Mouse (Mus musculus) midbrain, embryonic 13.5 days (tissue): ENCODE results near the gene Rnf32. TPM values are rescaled to one million over a fixed set of nuclear protein-coding genes. Genes with fewer than 3 reads are reported as not detected.
A peak's percentile ranks its signal among the peaks of the same experiment; 100 is the strongest.

Experiments used
- ATAC-seq: fragments of 200-750 bp; cut with Nextera tagmentation; 2 replicates; pipeline ENCODE4 v1.8.0; 2017; ENCODE audit warnings: mild to moderate bottlenecking, moderate TSS enrichment, moderate library complexity
- H3K27ac ChIP-seq: fragments of 300-500 bp; sonication (generic); 2 replicates; pipeline ENCODE4 v1.5.1; 2015; ENCODE audit warnings: inconsistent platforms, mild to moderate bottlenecking, moderate library complexity
- H3K27me3 ChIP-seq: fragments of 300-500 bp; sonication (generic); 2 replicates; pipeline ENCODE4 v1.6.1; 2015; ENCODE audit warnings: mild to moderate bottlenecking, inconsistent platforms
- H3K36me3 ChIP-seq: fragments of 300-500 bp; sonication (generic); 2 replicates; pipeline ENCODE4 v1.6.1; 2015; ENCODE audit warnings: mild to moderate bottlenecking, inconsistent platforms
- H3K4me1 ChIP-seq: fragments of 300-500 bp; sonication (generic); replicated peaks from 2 replicates; pipeline ENCODE4 v1.6.1; 2015; ENCODE audit warnings: inconsistent platforms
- H3K4me2 ChIP-seq: fragments of 300-500 bp; sonication (generic); replicated peaks from 2 replicates; pipeline ENCODE4 v1.6.1; 2015; ENCODE audit warnings: moderate library complexity, mild to moderate bottlenecking, inconsistent platforms
- H3K4me3 ChIP-seq: fragments of 300-500 bp; sonication (generic); replicated peaks from 2 replicates; pipeline ENCODE4 v1.5.1; 2015; ENCODE audit warnings: mild to moderate bottlenecking, inconsistent platforms
- H3K9ac ChIP-seq: fragments of 300-500 bp; sonication (generic); replicated peaks from 2 replicates; pipeline ENCODE4 v1.6.1; 2015; ENCODE audit warnings: mild to moderate bottlenecking, inconsistent platforms
- H3K9me3 ChIP-seq: fragments of 300-500 bp; sonication (generic); 2 replicates; pipeline ENCODE4 v1.6.1; 2016; ENCODE audit warnings: mild to moderate bottlenecking, inconsistent platforms
- WGBS: fragments of 180-500 bp; shearing (Covaris S2); methylation state at CpG from one replicate; pipeline ENCODE4 v1.1.7; 2015; 5-methylcytosine and 5-hydroxymethylcytosine counted together
- polyA plus RNA-seq: library from polyadenylated mRNA; unstranded; fragments of >200 nt; fragmentation: Nextera tagmentation; extraction: Ambion mirVana; gene quantifications from 2 replicates; pipeline ENCODE4 v1.2.1, GENCODE M21; 2015

Gene Rnf32
- 14.8 and 15.1 TPM in 2 replicates for polyA plus RNA-seq

DNA sequence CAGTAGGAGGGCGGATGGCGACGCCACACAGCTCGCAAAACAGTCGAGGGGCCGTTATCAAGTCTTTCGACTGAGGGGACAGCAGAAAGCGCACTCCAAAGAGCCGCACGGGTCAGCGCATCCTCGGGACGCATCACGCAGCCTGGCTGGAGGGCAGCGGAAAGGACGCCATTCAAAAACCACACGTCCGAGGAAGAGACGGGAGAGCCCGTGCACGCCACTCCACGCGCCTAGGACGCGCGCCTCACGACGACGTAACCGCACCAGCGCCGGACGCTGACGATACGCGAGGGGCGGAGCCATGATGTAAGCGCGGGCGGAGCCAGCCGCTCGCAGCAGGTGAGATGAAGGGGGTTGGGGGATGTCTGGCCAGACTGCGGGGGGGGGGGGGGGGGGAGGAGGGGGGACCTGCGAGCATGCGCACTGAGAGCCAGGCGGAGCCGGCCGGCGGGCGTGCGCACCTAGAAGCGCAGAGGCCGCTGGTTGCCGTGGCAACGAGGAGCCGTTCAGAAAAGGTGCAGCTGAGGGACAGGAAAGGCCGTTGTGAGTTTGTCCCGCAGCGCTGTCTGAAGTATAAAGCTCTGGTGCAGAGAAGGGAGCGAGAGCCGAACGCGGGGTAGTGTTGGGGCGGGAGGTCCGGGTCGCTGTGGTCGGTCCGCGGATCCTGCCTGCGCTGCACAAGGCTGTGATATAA, at the start of gene Rnf32:
TSS of gene Rnf32 (plus strand) at position 423 of the 694 bp plus-strand sequence.
- Histone ChIP-seq H3K4me1 (peaks cover 11% of the 10 kb centered on the region), H3K36me3 (no peaks in the 10 kb centered on the region), H3K9ac (peak within 1 kb of the TSS; percentile 73), H3K4me3 (peak within 1 kb of the TSS; percentile 58), H3K27me3 (0 out of 2 replicates have a peak, but pooled peaks cover 5% of the 10 kb centered on the region), H3K27ac (peak within 1 kb of the TSS; percentile 83), H3K4me2 (peak within 1 kb of the TSS; percentile 69), H3K9me3 (no peaks in the 10 kb centered on the region)
- ATAC-seq, result peak; percentile 97
- under 1% methylated on average over 67 of the region's 70 CpGs for WGBS

DNA sequence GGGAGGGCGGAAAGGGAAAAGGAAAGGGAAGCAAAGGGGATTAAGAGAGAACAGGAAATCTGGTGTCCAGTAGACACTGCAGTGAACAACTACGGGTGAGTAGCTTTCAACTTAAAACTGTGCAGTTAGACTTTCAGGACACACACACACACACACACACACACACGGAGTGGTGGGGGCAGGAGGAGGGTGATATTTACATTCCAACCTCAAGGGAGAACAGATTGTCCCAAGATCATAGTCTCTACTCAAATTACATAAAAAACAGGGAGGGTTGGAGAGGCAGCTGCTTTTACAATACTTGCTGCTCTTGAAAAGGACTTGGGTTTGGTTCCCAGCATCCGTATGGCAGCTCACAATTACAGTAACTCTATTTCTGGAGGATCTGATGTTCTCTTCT, 45.6 kb upstream of the Rnf32 start:
- H3K9ac ChIP-seq, result no peak overlapping the region
- H3K4me1 ChIP-seq, result no peaks in the 10 kb centered on the region
- no peak overlapping the region for H3K4me3 ChIP-seq
- H3K27ac ChIP-seq, result no peak overlapping the region
- H3K27me3 ChIP-seq, result no peaks in the 10 kb centered on the region
- ATAC-seq, result no peak
- 61% methylated on average over 4 of the region's 4 CpGs for WGBS
- no peaks in the 10 kb centered on the region for H3K9me3 ChIP-seq
- H3K4me2 ChIP-seq, result no peak overlapping the region
- H3K36me3 ChIP-seq, result no peaks in the 10 kb centered on the region

DNA sequence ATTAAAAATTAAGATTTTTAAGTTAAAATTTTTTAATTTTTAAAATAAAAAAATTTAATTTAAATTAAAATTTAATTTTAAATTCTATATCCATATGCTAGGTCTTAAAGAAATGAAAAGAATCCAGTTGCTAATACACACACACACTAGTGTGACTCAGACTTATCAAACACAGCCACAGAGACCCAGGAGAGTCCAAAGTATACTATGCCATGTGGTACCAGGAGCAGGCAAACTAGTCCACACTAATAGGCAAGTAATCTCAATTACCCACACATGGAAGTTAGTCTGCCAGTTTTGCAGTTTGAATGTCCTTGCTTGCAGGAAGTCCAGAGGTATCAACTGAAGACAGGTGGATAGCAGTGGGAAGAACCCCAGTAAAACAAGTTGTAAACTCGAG, 35.9 kb upstream of the Rnf32 start:
- ATAC-seq, result no peak
- no peak overlapping the region for H3K4me2 ChIP-seq
- H3K9ac ChIP-seq, result no peak overlapping the region
- WGBS, result 35% methylated on average over 1 of the region's 1 CpGs
- H3K36me3 ChIP-seq, result no peaks in the 10 kb centered on the region
- no peaks in the 10 kb centered on the region for H3K27me3 ChIP-seq
- H3K4me1 ChIP-seq, result no peaks in the 10 kb centered on the region
- H3K4me3 ChIP-seq, result no peak overlapping the region
- H3K9me3 ChIP-seq, result no peaks in the 10 kb centered on the region
- no peak overlapping the region for H3K27ac ChIP-seq

DNA sequence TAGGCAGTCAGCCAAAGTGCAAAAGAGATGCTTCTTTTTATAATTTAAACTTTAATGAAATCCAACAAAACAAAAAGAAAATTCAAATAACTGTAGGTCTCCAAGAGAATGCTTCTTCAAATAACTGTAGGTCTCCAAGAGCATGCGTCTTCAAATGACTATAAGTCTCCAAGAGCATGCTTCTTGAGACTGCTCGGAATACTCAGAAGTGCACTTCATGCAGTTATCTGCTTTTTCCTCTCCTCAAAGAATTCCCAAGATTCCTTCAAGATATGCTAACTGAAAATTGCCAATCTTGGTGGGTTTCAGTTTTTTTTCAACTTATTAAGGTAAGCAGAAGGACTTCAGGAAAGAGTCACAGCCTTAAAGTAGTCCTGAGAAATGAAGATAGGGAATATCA, 28.8 kb upstream of the Rnf32 start:
- Histone ChIP-seq H3K4me3 (no peak overlapping the region), H3K27ac (no peak overlapping the region), H3K9me3 (no peaks in the 10 kb centered on the region), H3K27me3 (no peaks in the 10 kb centered on the region), H3K4me2 (no peak overlapping the region), H3K4me1 (peaks cover 7% of the 10 kb centered on the region), H3K36me3 (no peaks in the 10 kb centered on the region), H3K9ac (no peak overlapping the region)
- no peak for ATAC-seq
- 95% methylated on average over 2 of the region's 2 CpGs for WGBS

DNA sequence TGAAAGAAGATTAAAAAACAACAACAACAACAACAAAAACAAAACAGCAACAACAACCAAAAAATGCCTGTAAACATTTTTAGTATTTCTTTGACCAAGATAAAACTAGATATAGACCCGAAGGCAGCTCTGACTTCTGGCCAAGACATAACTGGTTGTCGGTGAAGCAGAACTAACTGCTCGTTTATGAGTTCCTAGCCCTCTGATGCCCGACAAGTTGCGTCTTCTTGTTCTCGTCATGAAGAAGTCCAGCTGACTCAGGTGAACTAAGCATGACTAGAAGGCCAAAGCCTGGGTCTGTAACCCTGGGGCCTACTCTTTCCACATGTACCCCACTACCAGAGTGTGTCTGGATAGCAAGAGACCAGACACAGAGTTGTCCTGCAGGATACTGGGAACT, 25.6 kb upstream of the Rnf32 start:
- ATAC-seq, result no peak
- H3K27ac ChIP-seq, result no peak overlapping the region
- no peak overlapping the region for H3K4me3 ChIP-seq
- H3K4me1 ChIP-seq, result peaks cover 7% of the 10 kb centered on the region
- no peak overlapping the region for H3K4me2 ChIP-seq
- H3K9me3 ChIP-seq, result no peaks in the 10 kb centered on the region
- 79% methylated on average over 6 of the region's 6 CpGs for WGBS
- no peaks in the 10 kb centered on the region for H3K27me3 ChIP-seq
- H3K9ac ChIP-seq, result no peak overlapping the region
- H3K36me3 ChIP-seq, result no peaks in the 10 kb centered on the region

DNA sequence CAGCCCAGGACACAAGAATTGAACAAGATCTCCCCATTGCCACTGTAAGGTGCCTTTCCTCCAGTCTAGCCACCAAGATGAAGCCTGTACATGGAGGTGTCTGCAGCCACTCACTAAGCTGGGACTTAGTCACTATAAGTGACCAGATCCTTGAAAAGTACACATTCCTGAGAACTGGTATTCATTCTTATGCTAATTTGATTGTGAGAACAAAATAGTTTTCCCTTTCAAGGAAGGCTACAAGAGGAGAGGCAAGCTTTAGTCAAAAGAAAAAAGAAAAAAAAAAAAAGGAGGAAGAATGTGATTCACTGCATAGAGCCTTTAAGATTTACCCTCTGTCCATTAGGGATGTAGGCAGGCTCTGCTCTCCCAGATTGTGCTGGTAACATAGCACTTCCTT, 24.6 kb upstream of the Rnf32 start:
- no peak overlapping the region for H3K4me2 ChIP-seq
- H3K4me3 ChIP-seq, result no peak overlapping the region
- no peak overlapping the region for H3K27ac ChIP-seq
- peaks cover 7% of the 10 kb centered on the region for H3K4me1 ChIP-seq
- H3K9ac ChIP-seq, result no peak overlapping the region
- H3K36me3 ChIP-seq, result no peaks in the 10 kb centered on the region
- ATAC-seq, result no peak
- H3K9me3 ChIP-seq, result no peaks in the 10 kb centered on the region
- no peaks in the 10 kb centered on the region for H3K27me3 ChIP-seq

DNA sequence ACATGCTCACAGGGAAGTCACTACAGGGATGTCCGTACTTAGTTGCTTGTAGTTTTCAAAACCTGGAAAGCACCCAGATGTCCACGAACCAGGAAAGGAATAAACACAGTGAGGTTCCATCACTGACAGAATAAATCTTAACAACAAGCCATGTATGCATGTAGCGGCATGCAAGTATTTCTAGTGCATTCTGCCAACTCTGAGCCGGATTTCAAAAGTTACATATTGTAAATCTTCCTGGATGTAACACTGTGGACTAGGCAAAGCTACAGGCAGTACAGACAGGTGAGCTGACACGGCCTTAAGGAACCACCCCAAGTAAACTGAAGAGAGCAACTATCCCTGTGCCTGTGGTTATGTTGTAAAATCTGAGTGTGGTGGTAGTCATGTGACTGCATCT, 9.0 kb upstream of the Rnf32 start:
- no peak overlapping the region for H3K4me2 ChIP-seq
- H3K9ac ChIP-seq, result no peak overlapping the region
- no peaks in the 10 kb centered on the region for H3K9me3 ChIP-seq
- ATAC-seq, result no peak
- 87% methylated on average over 5 of the region's 5 CpGs for WGBS
- H3K27ac ChIP-seq, result no peak overlapping the region
- H3K4me3 ChIP-seq, result no peak overlapping the region
- H3K27me3 ChIP-seq, result no peaks in the 10 kb centered on the region
- no peaks in the 10 kb centered on the region for H3K36me3 ChIP-seq
- no peaks in the 10 kb centered on the region for H3K4me1 ChIP-seq

DNA sequence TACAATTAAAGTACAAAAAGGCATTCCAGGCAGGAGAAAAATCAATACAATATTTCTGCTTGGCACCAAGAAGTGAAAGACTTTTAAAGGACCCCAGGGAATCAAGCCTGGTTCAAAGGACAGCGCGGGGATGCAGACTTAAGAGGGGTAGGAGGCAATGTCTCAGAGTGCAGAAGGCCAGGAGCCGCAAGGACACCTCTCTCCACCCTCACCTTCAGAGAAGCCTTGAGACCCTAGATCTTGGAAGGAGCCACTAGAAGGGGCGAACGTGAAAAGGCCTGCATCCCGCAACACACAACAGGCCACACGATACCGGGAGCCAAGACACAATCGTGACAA, 592 bp upstream of the Rnf32 start:
- Histone ChIP-seq H3K4me2 (peak overlapping the region; percentile 69), H3K36me3 (no peaks in the 10 kb centered on the region), H3K9ac (peak overlapping the region; percentile 73), H3K9me3 (no peaks in the 10 kb centered on the region), H3K27ac (peak overlapping the region; percentile 83), H3K4me3 (peak overlapping the region; percentile 58), H3K4me1 (peaks cover 11% of the 10 kb centered on the region), H3K27me3 (0 out of 2 replicates have a peak, but pooled peaks cover 5% of the 10 kb centered on the region)
- ATAC-seq, result no peak
- WGBS, result 2% methylated on average over 9 of the region's 9 CpGs

DNA sequence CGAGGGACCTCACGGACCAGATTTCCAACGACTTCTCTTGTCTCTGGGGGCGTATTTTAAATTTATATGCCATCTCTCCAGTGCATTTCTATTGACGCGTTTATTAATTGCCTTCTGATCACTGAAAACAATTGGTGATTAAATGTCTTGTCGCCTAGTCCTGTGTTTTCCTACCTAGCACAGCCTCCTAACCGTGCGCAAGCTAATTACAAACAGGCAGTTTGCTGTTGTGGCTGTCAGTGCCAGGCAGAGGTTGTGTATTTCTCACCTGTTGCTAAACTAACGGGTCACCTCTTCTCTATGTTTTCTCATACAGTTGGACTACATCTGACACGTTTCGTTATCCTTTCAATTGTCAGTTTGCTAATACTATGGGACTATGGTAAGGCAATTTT, 469 bp downstream of the Rnf32 start:
- 8% methylated on average over 12 of the region's 12 CpGs for WGBS
- Histone ChIP-seq H3K27me3 (0 out of 2 replicates have a peak, but pooled peaks cover 5% of the 10 kb centered on the region), H3K9ac (peak overlapping the region; percentile 66), H3K9me3 (no peaks in the 10 kb centered on the region), H3K27ac (peak overlapping the region; percentile 68), H3K4me3 (peak overlapping the region; percentile 58), H3K4me2 (peak overlapping the region; percentile 69), H3K36me3 (no peaks in the 10 kb centered on the region), H3K4me1 (peaks cover 11% of the 10 kb centered on the region)
- ATAC-seq, result peak; percentile 65

DNA sequence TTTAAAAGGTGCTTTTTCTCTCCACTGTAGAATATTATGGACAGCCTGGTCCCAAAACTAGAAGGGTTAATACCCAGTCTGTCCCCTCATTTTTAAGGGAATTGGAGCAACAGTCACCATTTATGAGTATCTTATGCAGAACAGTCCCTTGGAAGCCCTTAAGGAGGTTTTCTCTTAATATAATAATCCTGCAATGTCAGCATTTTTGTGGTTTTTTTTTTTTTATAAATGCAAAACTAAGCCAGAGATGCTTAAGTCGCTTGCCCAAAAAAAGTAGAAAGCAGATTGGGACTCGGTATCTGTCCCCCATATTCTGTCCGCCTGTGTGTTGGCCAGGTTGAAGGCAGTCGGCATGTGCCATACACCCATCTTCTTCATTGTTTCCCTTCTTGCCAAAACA, 1.4 kb downstream of the Rnf32 start:
- Histone ChIP-seq H3K36me3 (no peaks in the 10 kb centered on the region), H3K4me1 (peaks cover 11% of the 10 kb centered on the region), H3K4me2 (no peak overlapping the region), H3K27me3 (0 out of 2 replicates have a peak, but pooled peaks cover 5% of the 10 kb centered on the region), H3K9ac (no peak overlapping the region), H3K27ac (no peak overlapping the region), H3K4me3 (no peak overlapping the region), H3K9me3 (no peaks in the 10 kb centered on the region)
- WGBS, result 92% methylated on average over 4 of the region's 4 CpGs
- ATAC-seq, result no peak

DNA sequence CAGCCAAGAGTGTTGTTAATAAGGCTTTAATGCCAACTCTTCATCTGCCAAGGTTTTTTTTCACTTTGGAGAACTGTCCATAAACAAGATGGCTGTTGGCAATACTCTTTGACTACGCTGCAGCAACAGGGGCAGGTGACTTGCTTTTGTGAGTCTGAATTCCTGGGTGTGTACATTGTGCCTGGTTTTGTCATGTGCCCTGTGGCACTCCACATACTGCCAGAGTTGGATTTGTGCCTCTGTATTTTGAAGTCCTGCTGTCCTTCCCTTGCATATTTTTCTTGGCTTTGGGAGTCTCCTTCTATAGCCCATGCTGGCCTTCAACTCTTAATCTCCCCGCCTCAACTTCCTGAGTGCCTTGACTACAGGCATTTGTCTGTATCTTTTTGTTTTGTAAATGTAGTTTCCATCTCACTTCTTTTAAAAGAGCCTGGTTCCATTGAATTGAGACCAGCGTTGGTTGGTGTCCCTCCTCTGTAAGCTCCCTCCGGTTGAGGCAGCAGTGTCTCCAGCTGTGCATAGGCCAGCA, 3.2 kb downstream of the Rnf32 start:
- no peak overlapping the region for H3K9ac ChIP-seq
- 0 out of 2 replicates have a peak, but pooled peaks cover 5% of the 10 kb centered on the region for H3K27me3 ChIP-seq
- no peak overlapping the region for H3K27ac ChIP-seq
- ATAC-seq, result no peak
- peaks cover 11% of the 10 kb centered on the region for H3K4me1 ChIP-seq
- WGBS, result 50% methylated on average over 4 of the region's 4 CpGs
- H3K4me3 ChIP-seq, result no peak overlapping the region
- H3K4me2 ChIP-seq, result no peak overlapping the region
- H3K9me3 ChIP-seq, result no peaks in the 10 kb centered on the region
- no peaks in the 10 kb centered on the region for H3K36me3 ChIP-seq

DNA sequence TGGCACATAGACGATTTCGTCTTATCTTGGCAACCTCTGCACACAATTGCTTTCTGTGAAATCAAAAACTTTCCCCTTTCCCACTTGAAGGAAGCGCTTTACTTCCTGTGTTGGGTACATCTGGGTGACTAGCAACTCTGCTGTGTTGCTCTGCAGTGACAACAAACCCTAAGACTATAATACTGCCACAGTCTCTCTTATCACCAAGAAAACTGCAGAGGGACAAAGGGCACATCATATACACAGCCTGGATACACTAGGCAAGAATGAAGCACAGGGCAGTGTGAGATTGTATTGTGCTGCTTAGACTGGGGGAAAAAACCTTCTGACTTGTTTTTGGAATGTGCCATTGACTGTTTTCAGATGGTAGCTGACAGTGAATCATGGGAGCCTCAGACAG, 4.1 kb downstream of the Rnf32 start:
- H3K27ac ChIP-seq, result no peak overlapping the region
- no peaks in the 10 kb centered on the region for H3K9me3 ChIP-seq
- no peak overlapping the region for H3K9ac ChIP-seq
- H3K27me3 ChIP-seq, result 0 out of 2 replicates have a peak, but pooled peaks cover 5% of the 10 kb centered on the region
- H3K36me3 ChIP-seq, result no peaks in the 10 kb centered on the region
- peaks cover 11% of the 10 kb centered on the region for H3K4me1 ChIP-seq
- H3K4me3 ChIP-seq, result no peak overlapping the region
- 87% methylated on average over 3 of the region's 3 CpGs for WGBS
- H3K4me2 ChIP-seq, result no peak overlapping the region
- ATAC-seq, result no peak

DNA sequence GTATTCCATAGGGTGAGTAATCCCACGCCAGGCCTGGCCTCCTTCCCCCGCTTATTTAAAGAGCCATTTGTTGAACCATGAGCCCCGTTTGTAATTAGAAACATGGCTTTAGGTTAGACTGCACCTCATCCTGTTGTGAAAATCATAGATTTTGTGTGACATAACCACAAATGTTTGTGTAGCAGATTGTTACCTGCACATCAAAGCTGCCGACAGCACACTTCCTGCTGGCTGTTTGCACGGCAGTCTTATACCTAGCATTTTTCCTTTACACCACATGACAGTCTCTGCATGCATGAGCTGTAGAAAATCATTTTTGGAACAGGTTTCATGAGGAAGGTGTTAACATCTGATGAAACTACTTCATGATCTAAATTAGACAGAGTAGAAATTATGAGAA, 9.9 kb downstream of the Rnf32 start:
- Histone ChIP-seq H3K36me3 (no peaks in the 10 kb centered on the region), H3K9me3 (no peaks in the 10 kb centered on the region), H3K27me3 (no peaks in the 10 kb centered on the region), H3K4me2 (no peak overlapping the region), H3K27ac (no peak overlapping the region), H3K4me1 (no peaks in the 10 kb centered on the region), H3K9ac (no peak overlapping the region), H3K4me3 (no peak overlapping the region)
- WGBS, result 91% methylated on average over 5 of the region's 5 CpGs
- ATAC-seq, result no peak
